Mouse (Mus musculus) hindbrain, embryonic 14.5 days (tissue): ENCODE data around the gene Slc44a2. TPM values are rescaled to one million over a fixed set of nuclear protein-coding genes. Genes with fewer than 3 reads are reported as not detected.

ENCODE experiments used
- ATAC-seq: fragments of 200-750 bp; cut with Nextera tagmentation; 2 replicates; pipeline ENCODE4 v1.8.0; 2017; ENCODE audit warnings: moderate number of reproducible peaks, mild to moderate bottlenecking, moderate TSS enrichment, moderate library complexity; ENCODE audit not compliant: low FRiP score
- DNase-seq: peaks from one replicate; pipeline ENCODE4 v3.0.0-alpha.2; 2015; ENCODE audit warnings: low spot score
- H3K27ac ChIP-seq: fragments of 300-500 bp; sonication (generic); 2 replicates; pipeline ENCODE4 v1.5.1; 2014; ENCODE audit warnings: mild to moderate bottlenecking, moderate library complexity
- H3K27me3 ChIP-seq: fragments of 300-500 bp; sonication (generic); 2 replicates; pipeline ENCODE4 v1.6.1; 2014; ENCODE audit warnings: mild to moderate bottlenecking, low read length, mixed read lengths; ENCODE audit not compliant: control insufficient read depth, insufficient read depth
- H3K36me3 ChIP-seq: fragments of 300-500 bp; sonication (generic); replicated peaks from 2 replicates; pipeline ENCODE4 v1.6.1; 2014; ENCODE audit not compliant: control insufficient read depth, insufficient read depth
- H3K4me1 ChIP-seq: fragments of 300-500 bp; sonication (generic); replicated peaks from 2 replicates; pipeline ENCODE4 v1.6.1; 2014; ENCODE audit warnings: antibody characterized with exemption, low read length, mixed read lengths; ENCODE audit not compliant: control insufficient read depth, insufficient read depth
- H3K4me2 ChIP-seq: fragments of 300-500 bp; sonication (generic); replicated peaks from 2 replicates; pipeline ENCODE4 v1.6.1; 2014; ENCODE audit warnings: mild to moderate bottlenecking, moderate library complexity
- H3K4me3 ChIP-seq: fragments of 300-500 bp; sonication (generic); replicated peaks from 2 replicates; pipeline ENCODE4 v1.5.1; 2014; ENCODE audit warnings: mild to moderate bottlenecking, low read length
- H3K9ac ChIP-seq: fragments of 300-500 bp; sonication (generic); 2 replicates; pipeline ENCODE4 v1.6.1; 2014
- H3K9me3 ChIP-seq: fragments of 300-500 bp; sonication (generic); 2 replicates; pipeline ENCODE4 v1.6.1; 2016; ENCODE audit warnings: low read length; ENCODE audit not compliant: control insufficient read depth
- WGBS: fragments of 180-500 bp; shearing (Covaris S2); extraction: QIAGEN DNeasy Blood & Tissue Kit; methylation state at CpG from one replicate; pipeline ENCODE4 v1.1.7; 2014; 5-methylcytosine and 5-hydroxymethylcytosine counted together
- polyA plus RNA-seq: library from polyadenylated mRNA; unstranded; fragments of >200 nt; fragmentation: Nextera tagmentation; extraction: Ambion mirVana; gene quantifications from 2 replicates; pipeline ENCODE4 v1.2.1, GENCODE M21; 2014

Slc44a2 gene
- polyA plus RNA-seq, 1 experiment from 2014 or later, result 62.3 TPM

GRCm38 (mm10) chr9:21283591-21283990 lies 36.9 kb upstream of the Slc44a2 start:
- ATAC-seq (no peak), DNase-seq (no peak)
- H3K9ac ChIP-seq, result no peak overlapping the region
- WGBS, result 96% methylated on average over 5 of the region's 5 CpGs
- H3K9me3 ChIP-seq, result no peaks in the 10 kb centered on the region
- H3K27ac ChIP-seq, result no peak overlapping the region
- peaks cover 16% of the 10 kb centered on the region for H3K4me1 ChIP-seq
- H3K36me3 ChIP-seq, result peaks cover 66% of the 10 kb centered on the region
- H3K27me3 ChIP-seq, result no peaks in the 10 kb centered on the region
- no peak overlapping the region for H3K4me3 ChIP-seq
- no peak overlapping the region for H3K4me2 ChIP-seq

- WGBS, result 81% methylated on average over 3 of the region's 3 CpGs
- peaks cover 62% of the 10 kb centered on the region for H3K36me3 ChIP-seq
- H3K27me3 ChIP-seq, result no peaks in the 10 kb centered on the region
- no peak overlapping the region for H3K27ac ChIP-seq
- H3K4me2 ChIP-seq, result no peak overlapping the region
- H3K4me3 ChIP-seq, result no peak overlapping the region
- no peak for DNase-seq
- H3K4me1 ChIP-seq, result peaks cover 20% of the 10 kb centered on the region
- ATAC-seq, result no peak
- H3K9me3 ChIP-seq, result no peaks in the 10 kb centered on the region
- no peak overlapping the region for H3K9ac ChIP-seq
Observed at GRCm38 (mm10) chr9:21283994-21284393, 36.5 kb upstream of the Slc44a2 start.

- Histone ChIP-seq H3K36me3 (peaks cover 35% of the 10 kb centered on the region), H3K4me2 (peak overlapping the region; percentile 72), H3K9me3 (no peaks in the 10 kb centered on the region), H3K27ac (peak overlapping the region; percentile 87; the same call in 1 of the 2 replicates), H3K9ac (peak overlapping the region; percentile 66), H3K4me3 (peak overlapping the region; percentile 51), H3K27me3 (no peaks in the 10 kb centered on the region), H3K4me1 (peaks cover 33% of the 10 kb centered on the region)
- 65% methylated on average over 3 of the region's 3 CpGs for WGBS
- DNase-seq (no peak), ATAC-seq (no peak)
Observed at GRCm38 (mm10) chr9:21286753-21287152, 33.7 kb upstream of the Slc44a2 start.

- Histone ChIP-seq H3K27ac (peak within 1 kb of the TSS; percentile 87), H3K27me3 (no peaks in the 10 kb centered on the region), H3K4me3 (peak within 1 kb of the TSS; percentile 51), H3K9me3 (no peaks in the 10 kb centered on the region), H3K9ac (peak within 1 kb of the TSS; percentile 66), H3K4me1 (peaks cover 33% of the 10 kb centered on the region), H3K36me3 (peaks cover 26% of the 10 kb centered on the region), H3K4me2 (peak within 1 kb of the TSS; percentile 72)
- WGBS, result 1% methylated on average over 59 of the region's 59 CpGs
- ATAC-seq, result peak; percentile 82
- peak; percentile 96 for DNase-seq
Observed at GRCm38 (mm10) chr9:21287571-21288402, 32.7 kb upstream of the Slc44a2 start, which contains the start of gene Kri1. Kri1 (minus strand) TSS chr9:21287969.

GRCm38 (mm10) chr9:21288404-21289336 lies 31.8 kb upstream of the Slc44a2 start:
- peaks cover 22% of the 10 kb centered on the region for H3K36me3 ChIP-seq
- ATAC-seq (no peak), DNase-seq (no peak)
- H3K4me3 ChIP-seq, result peak overlapping the region; percentile 51
- no peaks in the 10 kb centered on the region for H3K9me3 ChIP-seq
- H3K9ac ChIP-seq, result peak overlapping the region; percentile 66
- 80% methylated on average over 13 of the region's 13 CpGs for WGBS
- peaks cover 33% of the 10 kb centered on the region for H3K4me1 ChIP-seq
- peak overlapping the region; percentile 87 for H3K27ac ChIP-seq
- H3K4me2 ChIP-seq, result peak overlapping the region; percentile 72
- no peaks in the 10 kb centered on the region for H3K27me3 ChIP-seq

- Histone ChIP-seq H3K9ac (no peak overlapping the region), H3K36me3 (peaks cover 15% of the 10 kb centered on the region), H3K9me3 (no peaks in the 10 kb centered on the region), H3K4me2 (peak overlapping the region; percentile 58), H3K4me1 (peaks cover 33% of the 10 kb centered on the region), H3K27me3 (no peaks in the 10 kb centered on the region), H3K27ac (no peak overlapping the region), H3K4me3 (peak overlapping the region; percentile 66; the same call in 1 of the 2 replicates)
- 88% methylated on average over 2 of the region's 2 CpGs for WGBS
- no peak for ATAC-seq
- DNase-seq, result no peak
Observed at GRCm38 (mm10) chr9:21289337-21289671, 31.2 kb upstream of the Slc44a2 start.

GRCm38 (mm10) chr9:21290589-21290988 lies 29.9 kb upstream of the Slc44a2 start:
- peak overlapping the region; percentile 66 for H3K4me3 ChIP-seq
- H3K36me3 ChIP-seq, result peaks cover 3% of the 10 kb centered on the region; the same call in 1 of the 2 replicates
- peak overlapping the region; percentile 73 for H3K9ac ChIP-seq
- ATAC-seq (no peak), DNase-seq (peak; percentile 56)
- WGBS, result under 1% methylated on average over 20 of the region's 20 CpGs
- no peaks in the 10 kb centered on the region for H3K9me3 ChIP-seq
- H3K27me3 ChIP-seq, result no peaks in the 10 kb centered on the region
- peaks cover 33% of the 10 kb centered on the region for H3K4me1 ChIP-seq
- peak overlapping the region; percentile 58 for H3K4me2 ChIP-seq
- H3K27ac ChIP-seq, result peak overlapping the region; percentile 77

- peak within 1 kb of the TSS; percentile 66 for H3K4me3 ChIP-seq
- no peaks in the 10 kb centered on the region for H3K27me3 ChIP-seq
- under 1% methylated on average over 48 of the region's 51 CpGs for WGBS
- H3K9ac ChIP-seq, result peak within 1 kb of the TSS; percentile 73
- ATAC-seq (peak; percentile 97), DNase-seq (peak; percentile 96)
- peak within 1 kb of the TSS; percentile 77 for H3K27ac ChIP-seq
- H3K36me3 ChIP-seq, result no peaks in the 10 kb centered on the region
- H3K9me3 ChIP-seq, result no peaks in the 10 kb centered on the region
- peaks cover 33% of the 10 kb centered on the region for H3K4me1 ChIP-seq
- H3K4me2 ChIP-seq, result peak within 1 kb of the TSS; percentile 58
Observed at GRCm38 (mm10) chr9:21291022-21291787, 29.3 kb upstream of the Slc44a2 start, which contains the start of gene Cdkn2d. Cdkn2d (minus strand) TSS chr9:21291407.
